Mouse (Mus musculus) lung, postnatal 36 days (tissue): ENCODE measurements at regions not wholly inside any gene's neighbourhood (a gene's known extent, or its start where the extent isn't known, plus 50 kb on each side); places are given as distances from the start of the nearest gene placed in this dataset.

Experiments
- DNase-seq: peaks from one replicate; pipeline ENCODE4 v3.0.0; 2022; ENCODE audit warnings: mixed read lengths

- no peak for DNase-seq
Measured at GRCm38 (mm10) chr9:68268551-68268950, 385.0 kb upstream of the Rora start.

- DNase-seq = no peak
Measured at GRCm38 (mm10) chr9:68302232-68302925, 351.2 kb upstream of the Rora start.

- DNase-seq = peak; percentile 1
Measured at GRCm38 (mm10) chr9:68330721-68331120, 322.9 kb upstream of the Rora start.

- no peak for DNase-seq
Measured at GRCm38 (mm10) chr9:68340921-68341320, 312.7 kb upstream of the Rora start.

GRCm38 (mm10) chr9:68341511-68341910 lies 312.1 kb upstream of the Rora start:
- no peak for DNase-seq

- no peak for DNase-seq
Measured at GRCm38 (mm10) chr9:68347426-68347825, 306.2 kb upstream of the Rora start.

GRCm38 (mm10) chr9:68351466-68351865 lies 302.1 kb upstream of the Rora start:
- no peak for DNase-seq

- DNase-seq = no peak
Measured at GRCm38 (mm10) chr9:68354470-68354869, 299.1 kb upstream of the Rora start.

- DNase-seq = no peak
Measured at GRCm38 (mm10) chr9:68356078-68356477, 297.5 kb upstream of the Rora start.

- DNase-seq = peak; percentile 1
Measured at GRCm38 (mm10) chr9:68357231-68357630, 296.4 kb upstream of the Rora start.

GRCm38 (mm10) chr9:68366973-68367372 lies 286.6 kb upstream of the Rora start:
- DNase-seq = no peak

GRCm38 (mm10) chr9:68367556-68367955 lies 286.0 kb upstream of the Rora start:
- DNase-seq = no peak

- no peak for DNase-seq
Measured at GRCm38 (mm10) chr9:68372726-68373125, 280.9 kb upstream of the Rora start.

GRCm38 (mm10) chr9:68376222-68376621 lies 277.4 kb upstream of the Rora start:
- no peak for DNase-seq

GRCm38 (mm10) chr9:68381871-68382270 lies 271.7 kb upstream of the Rora start:
- DNase-seq = no peak

- no peak for DNase-seq
Measured at GRCm38 (mm10) chr9:68400930-68401329, 252.7 kb upstream of the Rora start.

GRCm38 (mm10) chr9:68402176-68402845 lies 251.3 kb upstream of the Rora start:
- DNase-seq = no peak

- DNase-seq = no peak
Measured at GRCm38 (mm10) chr9:68402981-68403380, 250.6 kb upstream of the Rora start.

GRCm38 (mm10) chr9:68403516-68403915 lies 250.1 kb upstream of the Rora start:
- no peak for DNase-seq

GRCm38 (mm10) chr9:68409786-68410185 lies 243.8 kb upstream of the Rora start:
- DNase-seq = no peak

GRCm38 (mm10) chr9:68426286-68426685 lies 227.3 kb upstream of the Rora start:
- no peak for DNase-seq

- no peak for DNase-seq
Measured at GRCm38 (mm10) chr9:68462755-68463154, 190.8 kb upstream of the Rora start.

GRCm38 (mm10) chr9:68463637-68464304 lies 189.8 kb upstream of the Rora start:
- no peak for DNase-seq

GRCm38 (mm10) chr9:68466671-68467070 lies 186.9 kb upstream of the Rora start:
- no peak for DNase-seq
